Mouse (Mus musculus) hindbrain, embryonic 15.5 days (tissue): ENCODE data around the gene Gm13276. TPM values are rescaled to one million over a fixed set of nuclear protein-coding genes. Genes with fewer than 3 reads are reported as not detected.
"Not testable (repeated sequence)": the region's sequence is repeated elsewhere in the genome, so short reads cannot be mapped to it uniquely, and the experiment has no call there.

Experiments used
- ATAC-seq: fragments of 200-750 bp; cut with Nextera tagmentation; 2 replicates; pipeline ENCODE4 v1.8.0; 2017; ENCODE audit warnings: low read depth, moderate number of reproducible peaks, moderate TSS enrichment; ENCODE audit not compliant: low FRiP score
- H3K27ac ChIP-seq: fragments of 300-500 bp; sonication (generic); replicated peaks from 2 replicates; pipeline ENCODE4 v1.5.1; 2015; ENCODE audit warnings: mild to moderate bottlenecking, inconsistent platforms
- H3K27me3 ChIP-seq: fragments of 300-500 bp; sonication (generic); 2 replicates; pipeline ENCODE4 v1.6.1; 2015; ENCODE audit warnings: control low read depth, inconsistent platforms
- H3K36me3 ChIP-seq: fragments of 300-500 bp; sonication (generic); 2 replicates; pipeline ENCODE4 v1.6.1; 2015; ENCODE audit warnings: control low read depth, inconsistent platforms
- H3K4me1 ChIP-seq: fragments of 300-500 bp; sonication (generic); replicated peaks from 2 replicates; pipeline ENCODE4 v1.6.1; 2015; ENCODE audit warnings: control low read depth, inconsistent platforms
- H3K4me2 ChIP-seq: fragments of 300-500 bp; sonication (generic); 2 replicates; pipeline ENCODE4 v1.6.1; 2015; ENCODE audit warnings: moderate library complexity, mild to moderate bottlenecking, inconsistent platforms
- H3K4me3 ChIP-seq: fragments of 300-500 bp; sonication (generic); 2 replicates; pipeline ENCODE4 v1.5.1; 2015; ENCODE audit warnings: mild to moderate bottlenecking, inconsistent platforms
- H3K9ac ChIP-seq: fragments of 300-500 bp; sonication (generic); 2 replicates; pipeline ENCODE4 v1.6.1; 2015; ENCODE audit warnings: inconsistent platforms
- H3K9me3 ChIP-seq: fragments of 300-500 bp; sonication (generic); 2 replicates; pipeline ENCODE4 v1.6.1; 2016; ENCODE audit warnings: control low read depth, inconsistent platforms
- WGBS: fragments of 180-500 bp; shearing (Covaris S2); methylation state at CpG from one replicate; pipeline ENCODE4 v1.1.7; 2015; 5-methylcytosine and 5-hydroxymethylcytosine counted together
- polyA plus RNA-seq: library from polyadenylated mRNA; unstranded; fragments of >200 nt; fragmentation: Nextera tagmentation; extraction: Ambion mirVana; gene quantifications from 2 replicates; pipeline ENCODE4 v1.2.1, GENCODE M21; 2015

The Gm13276 gene
- not detected in 2 replicates for polyA plus RNA-seq

DNA sequence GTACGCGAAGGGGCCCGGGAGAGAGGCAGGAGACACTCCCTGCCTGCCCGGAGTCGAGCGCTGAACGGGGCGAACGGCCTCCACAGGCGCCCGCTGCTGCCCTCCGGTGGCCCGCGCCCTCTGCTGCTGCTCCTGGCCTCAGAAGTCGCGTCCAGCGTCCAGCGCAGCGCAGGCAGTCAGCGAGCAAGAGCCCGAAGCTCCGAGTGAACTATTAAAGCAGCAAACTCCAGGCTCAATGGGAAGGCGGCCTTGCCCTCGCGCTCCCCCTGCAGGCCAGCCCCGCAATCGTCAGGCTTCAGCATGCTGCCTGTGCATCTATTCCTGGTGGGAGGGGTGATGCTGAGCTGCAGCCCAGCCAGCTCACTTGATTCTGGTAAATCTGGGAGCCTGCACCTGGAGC lies at the start of gene Gm13276:
TSS of gene Gm13276 (plus strand) at position 301 of the 400 bp plus-strand sequence.
- ATAC-seq: not testable (repeated sequence)

DNA sequence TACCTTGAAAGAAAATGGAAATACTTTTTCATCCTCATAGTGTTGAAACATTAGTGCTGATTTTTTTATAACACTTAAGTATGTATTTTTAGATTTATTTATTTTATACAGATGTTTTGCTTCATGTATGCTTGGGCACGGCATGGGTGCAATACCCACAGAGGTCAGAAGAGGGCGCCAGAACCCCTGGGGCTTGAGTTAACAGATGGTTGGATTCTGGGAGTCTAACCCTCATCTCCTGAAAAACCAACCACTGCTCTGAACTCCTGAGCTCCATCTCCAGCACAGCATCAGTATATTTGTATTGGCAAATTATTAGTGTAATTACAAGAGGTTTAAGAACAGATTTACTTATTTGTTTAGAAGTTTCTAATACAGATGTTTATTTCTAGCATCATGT lies 47.0 kb upstream of the Gm13276 start:
- H3K27ac ChIP-seq: no peak overlapping the region
- H3K9me3 ChIP-seq: no peaks in the 10 kb centered on the region
- H3K27me3 ChIP-seq: no peaks in the 10 kb centered on the region
- no peak overlapping the region for H3K4me3 ChIP-seq
- no peak overlapping the region for H3K4me2 ChIP-seq
- no peak for ATAC-seq
- H3K4me1 ChIP-seq: no peaks in the 10 kb centered on the region
- 2% methylated on average over 2 of the region's 2 CpGs for WGBS
- H3K9ac ChIP-seq: no peak overlapping the region
- no peaks in the 10 kb centered on the region for H3K36me3 ChIP-seq

More for the DNA sequence above, at the start of gene Gm13276:
- not testable (repeated sequence) for H3K9ac ChIP-seq, H3K4me1 ChIP-seq, H3K4me2 ChIP-seq, H3K36me3 ChIP-seq, H3K4me3 ChIP-seq, H3K27ac ChIP-seq, H3K27me3 ChIP-seq, H3K9me3 ChIP-seq
- WGBS: no CpG with 5 or more reads among the region's 27 CpGs

GRCm38 (mm10) chr4:88739036-88739435 lies 46.5 kb upstream of the Gm13276 start:
- no peaks in the 10 kb centered on the region for H3K4me1 ChIP-seq
- H3K4me3 ChIP-seq: no peak overlapping the region
- H3K4me2 ChIP-seq: no peak overlapping the region
- no peak for ATAC-seq
- no peak overlapping the region for H3K9ac ChIP-seq
- no peak overlapping the region for H3K27ac ChIP-seq
- no peaks in the 10 kb centered on the region for H3K27me3 ChIP-seq
- 93% methylated on average over 6 of the region's 6 CpGs for whole genome bisulfite sequencing
- no peaks in the 10 kb centered on the region for H3K36me3 ChIP-seq
- no peaks in the 10 kb centered on the region for H3K9me3 ChIP-seq

- Histone ChIP-seq H3K27me3 (no peaks in the 10 kb centered on the region), H3K4me1 (no peaks in the 10 kb centered on the region), H3K9me3 (no peaks in the 10 kb centered on the region), H3K36me3 (no peaks in the 10 kb centered on the region), H3K9ac (no peak overlapping the region), H3K4me2 (no peak overlapping the region), H3K27ac (no peak overlapping the region), H3K4me3 (no peak overlapping the region)
- 94% methylated on average over 4 of the region's 4 CpGs for WGBS
- ATAC-seq: no peak
Measured at GRCm38 (mm10) chr4:88741426-88741825, 44.1 kb upstream of the Gm13276 start.

- no peak overlapping the region for H3K9ac ChIP-seq
- no peaks in the 10 kb centered on the region for H3K4me1 ChIP-seq
- no peak overlapping the region for H3K27ac ChIP-seq
- 81% methylated on average over 7 of the region's 7 CpGs for WGBS
- H3K36me3 ChIP-seq: no peaks in the 10 kb centered on the region
- H3K4me3 ChIP-seq: no peak overlapping the region
- H3K4me2 ChIP-seq: no peak overlapping the region
- no peak for ATAC-seq
- H3K9me3 ChIP-seq: no peaks in the 10 kb centered on the region
- no peaks in the 10 kb centered on the region for H3K27me3 ChIP-seq
Measured at GRCm38 (mm10) chr4:88742771-88743371, 42.6 kb upstream of the Gm13276 start.

GRCm38 (mm10) chr4:88744207-88744606 lies 41.3 kb upstream of the Gm13276 start:
- Histone ChIP-seq H3K9me3 (no peaks in the 10 kb centered on the region), H3K4me2 (no peak overlapping the region), H3K4me1 (no peaks in the 10 kb centered on the region), H3K9ac (no peak overlapping the region), H3K4me3 (no peak overlapping the region), H3K27ac (no peak overlapping the region), H3K36me3 (no peaks in the 10 kb centered on the region), H3K27me3 (no peaks in the 10 kb centered on the region)
- WGBS: 72% methylated on average over 3 of the region's 3 CpGs
- no peak for ATAC-seq

GRCm38 (mm10) chr4:88749926-88750325 lies 35.6 kb upstream of the Gm13276 start:
- no peak for ATAC-seq

DNA sequence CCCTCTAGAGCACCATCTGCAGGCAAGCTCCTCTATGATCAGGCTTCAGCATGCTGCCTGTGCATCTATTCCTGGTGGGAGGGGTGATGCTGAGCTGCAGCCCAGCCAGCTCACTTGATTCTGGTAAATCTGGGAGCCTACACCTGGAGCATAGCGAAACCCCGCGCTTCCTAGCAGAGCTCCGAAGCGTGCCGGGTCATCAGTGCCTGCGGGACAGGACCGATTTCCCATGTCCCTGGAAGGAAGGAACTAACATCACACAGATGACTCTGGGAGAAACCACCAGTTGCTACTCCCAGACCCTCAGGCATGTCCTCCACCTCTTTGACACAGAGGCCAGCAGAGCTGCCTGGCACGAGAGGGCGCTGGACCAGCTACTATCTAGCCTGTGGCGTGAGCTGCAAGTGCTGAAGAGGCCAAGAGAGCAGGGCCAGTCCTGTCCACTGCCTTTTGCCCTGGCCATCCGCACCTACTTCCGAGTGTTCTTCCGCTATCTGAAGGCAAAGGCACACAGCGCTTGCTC lies 30.6 kb upstream of the Gm13276 start, which contains the start of gene Gm13271:
TSS of gene Gm13271 (plus strand) at position 51 of the 523 bp plus-strand sequence.
- not testable (repeated sequence) for ATAC-seq, H3K4me3 ChIP-seq, H3K9ac ChIP-seq, H3K9me3 ChIP-seq, H3K36me3 ChIP-seq, H3K27ac ChIP-seq, H3K27me3 ChIP-seq, H3K4me1 ChIP-seq, H3K4me2 ChIP-seq
- 83% methylated on average over 15 of the region's 15 CpGs for WGBS

More at GRCm38 (mm10) chr4:88749926-88750325, 35.6 kb upstream of the Gm13276 start:
- WGBS: 60% methylated on average over 6 of the region's 6 CpGs
- no peak overlapping the region for H3K4me2 ChIP-seq
- no peaks in the 10 kb centered on the region for H3K27me3 ChIP-seq
- H3K27ac ChIP-seq: no peak overlapping the region
- no peak overlapping the region for H3K9ac ChIP-seq
- H3K4me1 ChIP-seq: no peaks in the 10 kb centered on the region
- no peaks in the 10 kb centered on the region for H3K36me3 ChIP-seq
- no peak overlapping the region for H3K4me3 ChIP-seq
- H3K9me3 ChIP-seq: no peaks in the 10 kb centered on the region

GRCm38 (mm10) chr4:88756581-88757513 lies 28.7 kb upstream of the Gm13276 start:
- ATAC-seq, H3K27me3 ChIP-seq, H3K4me1 ChIP-seq, H3K9me3 ChIP-seq, H3K36me3 ChIP-seq: not testable (repeated sequence)
- peak overlapping the region; percentile 90 for H3K4me2 ChIP-seq
- H3K27ac ChIP-seq: peak overlapping the region; percentile 82
- H3K9ac ChIP-seq: peak overlapping the region; percentile 49
- H3K4me3 ChIP-seq: peak overlapping the region; percentile 49
- WGBS: 13% methylated on average over 29 of the region's 31 CpGs

DNA sequence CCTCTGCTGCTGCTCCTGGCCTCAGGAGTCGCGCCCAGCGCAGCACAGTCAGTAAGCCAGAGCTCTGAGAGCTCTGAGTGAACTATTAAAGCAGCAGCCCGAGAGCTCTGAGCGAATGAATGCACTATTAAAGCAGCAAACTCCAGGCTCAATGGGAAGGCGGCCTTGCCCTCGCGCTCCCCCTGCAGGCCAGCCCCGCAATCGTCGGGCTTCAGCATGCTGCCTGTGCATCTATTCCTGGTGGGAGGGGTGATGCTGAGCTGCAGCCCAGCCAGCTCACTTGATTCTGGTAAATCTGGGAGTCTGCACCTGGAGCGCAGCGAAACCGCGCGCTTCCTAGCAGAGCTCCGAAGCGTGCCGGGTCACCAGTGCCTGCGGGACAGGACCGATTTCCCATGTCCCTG lies 27.9 kb upstream of the Gm13276 start:
- peak; percentile 100 for ATAC-seq
- H3K27me3 ChIP-seq, H3K9me3 ChIP-seq, H3K4me1 ChIP-seq, H3K36me3 ChIP-seq: not testable (repeated sequence)
- Histone ChIP-seq H3K4me2 (peak overlapping the region; percentile 90), H3K27ac (peak overlapping the region; percentile 82), H3K4me3 (peak overlapping the region; percentile 49), H3K9ac (peak overlapping the region; percentile 49)
- 0% methylated on average over 19 of the region's 21 CpGs for WGBS

- not testable (repeated sequence) for H3K4me1 ChIP-seq, H3K9ac ChIP-seq, H3K9me3 ChIP-seq, H3K4me3 ChIP-seq, H3K36me3 ChIP-seq, H3K27me3 ChIP-seq, H3K4me2 ChIP-seq, H3K27ac ChIP-seq, ATAC-seq
- 90% methylated on average over 9 of the region's 9 CpGs for WGBS
Measured at GRCm38 (mm10) chr4:88758751-88759150, 26.8 kb upstream of the Gm13276 start.

- not testable (repeated sequence) for ATAC-seq, H3K36me3 ChIP-seq, H3K27ac ChIP-seq, H3K9ac ChIP-seq, H3K9me3 ChIP-seq, H3K27me3 ChIP-seq, H3K4me1 ChIP-seq
- 21% methylated on average over 9 of the region's 14 CpGs for WGBS
- Histone ChIP-seq H3K4me2 (peak within 1 kb of the TSS; percentile 65), H3K4me3 (peak within 1 kb of the TSS; percentile 34)
Measured at GRCm38 (mm10) chr4:88759610-88760268, 25.8 kb upstream of the Gm13276 start, which contains the start of gene Gm13283. Gene Gm13283 (plus strand): TSS chr4:88760119.
